Mouse (Mus musculus): ENCODE results near the gene Padi2. TPM values are rescaled to one million over a fixed set of nuclear protein-coding genes. Genes with fewer than 3 reads are reported as not detected.

Gene Padi2
- polyA plus RNA-seq, 1 experiment, result 6.3 TPM

GRCm38 (mm10) chr4:140959715-140960479 is 53.8 kb downstream of the Padi2 start:
- no peaks in the 10 kb centered on the region for H3K9me3 ChIP-seq (replicated peaks; ENCODE audit: control insufficient read depth, insufficient read depth, low read length, poor library complexity, severe bottlenecking)
- H3K27me3 ChIP-seq (ENCODE audit: control insufficient read depth, insufficient read depth, low read length, poor library complexity, severe bottlenecking), result no peaks in the 10 kb centered on the region
- peaks cover 4% of the 10 kb centered on the region for H3K4me1 ChIP-seq (ENCODE audit: control insufficient read depth, insufficient read depth, low read length)
- TF ChIP-seq EP300 (IDR thresholded peaks at IDR 0.05; ENCODE audit: insufficient read depth, low read depth, low read length) (0 out of 2 replicates have a peak, but pooled peaks have one; percentile 18), CTCF (IDR thresholded peaks at IDR 0.05; ENCODE audit: low read depth, low read length) (no peak)
- H3K36me3 ChIP-seq (ENCODE audit: control insufficient read depth, insufficient read depth, low read length, poor library complexity, severe bottlenecking), result no peaks in the 10 kb centered on the region
- H3K27ac ChIP-seq (ENCODE audit: insufficient read depth, low read length), result no peak overlapping the region
- H3K9ac ChIP-seq (ENCODE audit: low read depth, poor library complexity, severe bottlenecking), result no peak overlapping the region
- no peak overlapping the region for H3K4me3 ChIP-seq (ENCODE audit: low read depth, low read length)

GRCm38 (mm10) chr4:140960781-140961466 is 54.8 kb downstream of the Padi2 start, which contains the start of gene Sdhb:
TSS of gene Sdhb (plus strand) at chr4:140961203.
- Histone ChIP-seq H3K27ac (ENCODE audit: insufficient read depth, low read length) (peak within 1 kb of the TSS; percentile 16), H3K9me3 (replicated peaks; ENCODE audit: control insufficient read depth, insufficient read depth, low read length, poor library complexity, severe bottlenecking) (no peaks in the 10 kb centered on the region), H3K4me3 (ENCODE audit: low read depth, low read length) (peak within 1 kb of the TSS; percentile 95), H3K9ac (ENCODE audit: low read depth, poor library complexity, severe bottlenecking) (peak within 1 kb of the TSS; percentile 85), H3K36me3 (ENCODE audit: control insufficient read depth, insufficient read depth, low read length, poor library complexity, severe bottlenecking) (no peaks in the 10 kb centered on the region), H3K27me3 (ENCODE audit: control insufficient read depth, insufficient read depth, low read length, poor library complexity, severe bottlenecking) (no peaks in the 10 kb centered on the region), H3K4me1 (ENCODE audit: control insufficient read depth, insufficient read depth, low read length) (peaks cover 4% of the 10 kb centered on the region)
- TF ChIP-seq CTCF (IDR thresholded peaks at IDR 0.05; ENCODE audit: low read depth, low read length) (no peak), EP300 (IDR thresholded peaks at IDR 0.05; ENCODE audit: insufficient read depth, low read depth, low read length) (0 out of 2 replicates have a peak, but pooled peaks have one; percentile 28), POLR2A (IDR thresholded peaks at IDR 0.05; ENCODE audit: insufficient read depth, low read length) (no peak)

- Histone ChIP-seq H3K4me1 (ENCODE audit: control insufficient read depth, insufficient read depth, low read length) (peaks cover 4% of the 10 kb centered on the region), H3K36me3 (ENCODE audit: control insufficient read depth, insufficient read depth, low read length, poor library complexity, severe bottlenecking) (no peaks in the 10 kb centered on the region), H3K9ac (ENCODE audit: low read depth, poor library complexity, severe bottlenecking) (peak overlapping the region; percentile 85), H3K9me3 (replicated peaks; ENCODE audit: control insufficient read depth, insufficient read depth, low read length, poor library complexity, severe bottlenecking) (no peaks in the 10 kb centered on the region), H3K4me3 (ENCODE audit: low read depth, low read length) (peak overlapping the region; percentile 95), H3K27ac (ENCODE audit: insufficient read depth, low read length) (0 out of 2 replicates have a peak overlapping the region, but pooled peaks have one; percentile 1), H3K27me3 (ENCODE audit: control insufficient read depth, insufficient read depth, low read length, poor library complexity, severe bottlenecking) (no peaks in the 10 kb centered on the region)
- no peak for TF ChIP-seq CTCF (IDR thresholded peaks at IDR 0.05; ENCODE audit: low read depth, low read length)
- TF ChIP-seq EP300 (IDR thresholded peaks at IDR 0.05; ENCODE audit: insufficient read depth, low read depth, low read length), result no peak
- TF ChIP-seq POLR2A (IDR thresholded peaks at IDR 0.05; ENCODE audit: insufficient read depth, low read length), result no peak
These were observed 55.5 kb downstream of the Padi2 start for GRCm38 (mm10) chr4:140961467-140962206.

GRCm38 (mm10) chr4:140962207-140962909 is 56.2 kb downstream of the Padi2 start:
- Histone ChIP-seq H3K36me3 (ENCODE audit: control insufficient read depth, insufficient read depth, low read length, poor library complexity, severe bottlenecking) (no peaks in the 10 kb centered on the region), H3K27ac (ENCODE audit: insufficient read depth, low read length) (no peak overlapping the region), H3K9ac (ENCODE audit: low read depth, poor library complexity, severe bottlenecking) (peak overlapping the region; percentile 85), H3K9me3 (replicated peaks; ENCODE audit: control insufficient read depth, insufficient read depth, low read length, poor library complexity, severe bottlenecking) (no peaks in the 10 kb centered on the region), H3K27me3 (ENCODE audit: control insufficient read depth, insufficient read depth, low read length, poor library complexity, severe bottlenecking) (no peaks in the 10 kb centered on the region), H3K4me3 (ENCODE audit: low read depth, low read length) (peak overlapping the region; percentile 95), H3K4me1 (ENCODE audit: control insufficient read depth, insufficient read depth, low read length) (peaks cover 5% of the 10 kb centered on the region)
- TF ChIP-seq CTCF (IDR thresholded peaks at IDR 0.05; ENCODE audit: low read depth, low read length) (no peak), EP300 (IDR thresholded peaks at IDR 0.05; ENCODE audit: insufficient read depth, low read depth, low read length) (no peak), POLR2A (IDR thresholded peaks at IDR 0.05; ENCODE audit: insufficient read depth, low read length) (no peak)

- Histone ChIP-seq H3K4me1 (ENCODE audit: control insufficient read depth, insufficient read depth, low read length) (peaks cover 5% of the 10 kb centered on the region), H3K36me3 (ENCODE audit: control insufficient read depth, insufficient read depth, low read length, poor library complexity, severe bottlenecking) (no peaks in the 10 kb centered on the region), H3K27ac (ENCODE audit: insufficient read depth, low read length) (no peak overlapping the region), H3K9me3 (replicated peaks; ENCODE audit: control insufficient read depth, insufficient read depth, low read length, poor library complexity, severe bottlenecking) (no peaks in the 10 kb centered on the region), H3K27me3 (ENCODE audit: control insufficient read depth, insufficient read depth, low read length, poor library complexity, severe bottlenecking) (no peaks in the 10 kb centered on the region), H3K4me3 (ENCODE audit: low read depth, low read length) (no peak overlapping the region), H3K9ac (ENCODE audit: low read depth, poor library complexity, severe bottlenecking) (no peak overlapping the region)
- TF ChIP-seq POLR2A (IDR thresholded peaks at IDR 0.05; ENCODE audit: insufficient read depth, low read length) (no peak), EP300 (IDR thresholded peaks at IDR 0.05; ENCODE audit: insufficient read depth, low read depth, low read length) (no peak), CTCF (IDR thresholded peaks at IDR 0.05; ENCODE audit: low read depth, low read length) (no peak)
These were observed 56.8 kb downstream of the Padi2 start for GRCm38 (mm10) chr4:140962950-140963349.

Measured in ES-Bruce4 (cell line).